Comparison of ENCODE assay signal across 29 mouse cellular contexts in genomic region chr12:12546372-12547031, GRCm38 (mm10).
DNase-seq lines count a peak whose midpoint lies in the region; ATAC-seq lines count a peak whose summit lies in the region.
"Had no signal": no experiment of that assay in that cellular context is flagged by ENCODE, and none has a peak within 500 bp of the region (broad histone marks: within the 10 kb centered on the region; RNA-seq: fewer than 3 reads in every experiment).

No protein-coding gene starts in this region.

- peak overlapping the region; percentile 66 for H3K4me3 ChIP-seq in megakaryocyte, embryonic 14.5 days (replicated peaks)
- H3K4me3 ChIP-seq: embryonic facial prominence, embryonic 10.5 days; embryonic facial prominence, embryonic 13.5 days; erythroblast, embryonic 14.5 days; forebrain, embryonic 12.5 days; forebrain, embryonic 15.5 days; heart, embryonic 13.5 days; hindbrain, embryonic 12.5 days; hindbrain, embryonic 15.5 days; intestine, embryonic 15.5 days had no signal

- no peaks in the 10 kb centered on the region for H3K9me3 ChIP-seq in megakaryocyte, embryonic 14.5 days
- H3K9me3 ChIP-seq: embryonic facial prominence, embryonic 10.5 days; embryonic facial prominence, embryonic 13.5 days; forebrain, embryonic 12.5 days; forebrain, embryonic 15.5 days; hindbrain, embryonic 12.5 days; hindbrain, embryonic 15.5 days; intestine, embryonic 15.5 days had no signal

- DNase-seq in left cerebral cortex, postnatal 4 days: no peak
- DNase-seq: adrenal gland, adult 2 months; adrenal gland, postnatal 14 days; cerebellum, adult 11 months; cerebellum, adult 2 months; cerebellum, adult 9-11 months; cerebellum, postnatal 25 days; embryo, embryonic 11 days; gastrocnemius, postnatal 10 days; gastrocnemius, postnatal 36 days; heart, adult 11 months; heart, postnatal 14 days; heart, postnatal 4 days had no signal

- intact Hi-C loops in left cerebral cortex, postnatal 4 days (cut with DNase I): no loop called here

- H3K36me3 ChIP-seq in megakaryocyte, embryonic 14.5 days (replicated peaks; ENCODE audit: low read length): no peaks in the 10 kb centered on the region
- H3K36me3 ChIP-seq: embryonic facial prominence, embryonic 10.5 days; embryonic facial prominence, embryonic 13.5 days; forebrain, embryonic 12.5 days; forebrain, embryonic 15.5 days; G1E; heart, embryonic 13.5 days; hindbrain, embryonic 12.5 days; hindbrain, embryonic 15.5 days; intestine, embryonic 15.5 days had no signal

- peaks cover 94% of the 10 kb centered on the region for H3K4me1 ChIP-seq in megakaryocyte, embryonic 14.5 days
- H3K4me1 ChIP-seq: embryonic facial prominence, embryonic 10.5 days; embryonic facial prominence, embryonic 13.5 days; forebrain, embryonic 12.5 days; forebrain, embryonic 15.5 days; hindbrain, embryonic 12.5 days; hindbrain, embryonic 15.5 days; intestine, embryonic 15.5 days had no signal

- no peak for ATAC-seq in megakaryocyte, adult 5-6 weeks (ENCODE audit: poor library complexity, severe bottlenecking)
- peak; percentile 52 for ATAC-seq in common myeloid progenitor, adult 5-6 weeks (replicated peaks; ENCODE audit: low read depth, poor library complexity, severe bottlenecking)
- ATAC-seq in megakaryocyte progenitor cell, adult 5-6 weeks (replicated peaks; ENCODE audit: poor library complexity): peak; percentile 32
- no peak for ATAC-seq in inflammation-experienced regulatory T-cells, adult 6 months
- no peak for ATAC-seq in CD4-positive, CD25-positive, alpha-beta regulatory T cell, adult 4 months
- ATAC-seq: forebrain, embryonic 15.5 days; intestine, embryonic 15.5 days had no signal

- H3K27me3 ChIP-seq in megakaryocyte, embryonic 14.5 days (replicated peaks): no peaks in the 10 kb centered on the region
- H3K27me3 ChIP-seq: embryonic facial prominence, embryonic 13.5 days; forebrain, embryonic 12.5 days; forebrain, embryonic 15.5 days; heart, embryonic 13.5 days; hindbrain, embryonic 12.5 days; hindbrain, embryonic 15.5 days; intestine, embryonic 15.5 days had no signal

Comparison
In these comparisons a context has a peak if more than half of its experiments do, and no peak if none do; other contexts are left out.
1. ATAC-seq: peak in common myeloid progenitor, adult 5-6 weeks (single experiment) and megakaryocyte progenitor cell, adult 5-6 weeks (single experiment); none in megakaryocyte, adult 5-6 weeks (single experiment), inflammation-experienced regulatory T-cells, adult 6 months (single experiment) and CD4-positive, CD25-positive, alpha-beta regulatory T cell, adult 4 months (single experiment).